Mouse (Mus musculus): ENCODE data around the gene Galk1.

The Galk1 gene

GRCm38 (mm10) chr11:116012262-116012947 is at the start of gene Galk1:
Gene Galk1, minus strand, starts transcription at chr11:116012719.
- DNase-seq, result peak; percentile 95 to 97

- no peak for DNase-seq
These were observed 49.3 kb upstream of the Galk1 start for GRCm38 (mm10) chr11:116061641-116062415.

- DNase-seq, result no peak
These were observed 48.1 kb upstream of the Galk1 start for GRCm38 (mm10) chr11:116060596-116060995.

GRCm38 (mm10) chr11:116059691-116060025 is 47.1 kb upstream of the Galk1 start:
- DNase-seq, result no peak

GRCm38 (mm10) chr11:116058868-116059690 is 46.6 kb upstream of the Galk1 start:
- DNase-seq, result no peak

- no peak for DNase-seq
These were observed 45.6 kb upstream of the Galk1 start for GRCm38 (mm10) chr11:116058022-116058614.

- DNase-seq, result no peak
These were observed 44.8 kb upstream of the Galk1 start for GRCm38 (mm10) chr11:116057237-116057881.

GRCm38 (mm10) chr11:116055873-116056272 is 43.4 kb upstream of the Galk1 start:
- no peak for DNase-seq

GRCm38 (mm10) chr11:116053510-116054229 is 41.2 kb upstream of the Galk1 start:
- DNase-seq, result no peak

GRCm38 (mm10) chr11:116050196-116050595 is 37.7 kb upstream of the Galk1 start:
- no peak for DNase-seq

GRCm38 (mm10) chr11:116049610-116050009 is 37.1 kb upstream of the Galk1 start:
- DNase-seq, result no peak

- no peak for DNase-seq
These were observed 32.7 kb upstream of the Galk1 start for GRCm38 (mm10) chr11:116045173-116045572.

GRCm38 (mm10) chr11:116043286-116043685 is 30.8 kb upstream of the Galk1 start:
- DNase-seq, result no peak

- no peak for DNase-seq
These were observed 30.0 kb upstream of the Galk1 start for GRCm38 (mm10) chr11:116042372-116043138.

GRCm38 (mm10) chr11:116041833-116042232 is 29.3 kb upstream of the Galk1 start:
- no peak for DNase-seq

GRCm38 (mm10) chr11:116040593-116040992 is 28.1 kb upstream of the Galk1 start:
- no peak for DNase-seq

GRCm38 (mm10) chr11:116037826-116038225 is 25.3 kb upstream of the Galk1 start:
- DNase-seq, result no peak

GRCm38 (mm10) chr11:116036671-116037070 is 24.2 kb upstream of the Galk1 start:
- DNase-seq, result no peak

GRCm38 (mm10) chr11:116034584-116034983 is 22.1 kb upstream of the Galk1 start:
- no peak for DNase-seq

GRCm38 (mm10) chr11:116030898-116031845 is 18.7 kb upstream of the Galk1 start:
- peak; percentile 26 to 56 for DNase-seq
